Mouse (Mus musculus) ES-E14 (cell line): ENCODE measurements around the gene Zfhx3.

Experiments
- CHD2 ChIP-seq: IDR thresholded peaks from 2 replicates; pipeline ENCODE4 v1.6.1; 2014; ENCODE audit warnings: mild to moderate bottlenecking, low read depth, low read length, inconsistent platforms
- HCFC1 ChIP-seq: IDR thresholded peaks from 2 replicates; pipeline ENCODE4 v1.6.1; 2012; ENCODE audit warnings: low read length, inconsistent platforms, borderline replicate concordance; ENCODE audit not compliant: insufficient read depth
- MAFK ChIP-seq: IDR thresholded peaks from 2 replicates; pipeline ENCODE4 v1.6.1; 2014; ENCODE audit warnings: mild to moderate bottlenecking, low read depth, low read length, inconsistent platforms; ENCODE audit not compliant: insufficient read depth
- ZC3H11A ChIP-seq: IDR thresholded peaks from 2 replicates; pipeline ENCODE4 v1.6.1; 2012; ENCODE audit warnings: low read depth, mild to moderate bottlenecking, inconsistent platforms, low read length, borderline replicate concordance
- ZNF384 ChIP-seq: IDR thresholded peaks from 2 replicates; pipeline ENCODE4 v1.6.1; 2012; ENCODE audit warnings: low read depth, low read length, inconsistent platforms

- TF ChIP-seq ZC3H11A (no peak), CHD2 (no peak), HCFC1 (no peak), ZNF384 (no peak), MAFK (no peak)
These were observed 781.2 kb downstream of the Zfhx3 start for GRCm38 (mm10) chr8:108723636-108724035.
